Mouse (Mus musculus): ENCODE data around the gene Hoxd9. TPM values are rescaled to one million over a fixed set of nuclear protein-coding genes. Genes with fewer than 3 reads are reported as not detected.
A peak's percentile ranks its signal among the peaks of the same experiment; 100 is the strongest.

Gene Hoxd9
- polyA plus RNA-seq, 1 experiment from 2014 or later, result 5.9 TPM

DNA sequence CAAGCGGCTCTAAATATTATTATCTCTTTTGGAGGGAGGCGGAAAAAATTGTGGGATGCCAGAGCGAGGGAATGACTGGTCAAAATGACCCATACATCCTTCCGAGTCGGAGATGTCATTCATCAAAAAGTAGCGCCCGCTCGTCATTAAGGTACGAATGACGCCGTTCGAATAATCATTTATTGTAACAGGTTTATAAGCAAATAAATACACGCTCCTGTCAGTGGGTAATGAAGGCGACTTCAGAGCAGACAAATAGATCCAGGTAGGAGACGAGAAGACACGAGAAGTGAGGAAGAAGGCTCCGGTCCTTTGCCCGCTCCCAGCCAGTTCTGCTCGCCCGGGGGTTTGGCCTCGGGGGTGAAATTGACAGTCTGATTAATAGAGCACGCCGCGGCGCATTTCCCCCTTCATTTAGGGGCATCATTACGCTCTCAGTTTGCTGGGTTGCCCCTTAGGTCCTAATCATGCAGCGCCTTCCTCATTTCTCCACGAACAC lies 38.0 kb upstream of the Hoxd9 start, which contains the start of gene Evx2:
Gene Evx2 (minus strand): TSS at position 51 of the 499 bp plus-strand sequence.
- H3K4me1 ChIP-seq (replicated peaks), result peaks cover 26% of the 10 kb centered on the region
- H3K27ac ChIP-seq, result no peak within 1 kb of the TSS
- no peak within 1 kb of the TSS for H3K9ac ChIP-seq
- whole genome bisulfite sequencing, result 2% methylated on average over 28 of the region's 28 CpGs
- no peak within 1 kb of the TSS for H3K4me2 ChIP-seq (replicated peaks)
- H3K36me3 ChIP-seq, result no peaks in the 10 kb centered on the region
- no peaks in the 10 kb centered on the region for H3K9me3 ChIP-seq
- no peak within 1 kb of the TSS; the same call in 1 of the 2 replicates for H3K4me3 ChIP-seq (replicated peaks)
- H3K27me3 ChIP-seq (replicated peaks), result peaks cover 93% of the 10 kb centered on the region
- no peak for ATAC-seq

DNA sequence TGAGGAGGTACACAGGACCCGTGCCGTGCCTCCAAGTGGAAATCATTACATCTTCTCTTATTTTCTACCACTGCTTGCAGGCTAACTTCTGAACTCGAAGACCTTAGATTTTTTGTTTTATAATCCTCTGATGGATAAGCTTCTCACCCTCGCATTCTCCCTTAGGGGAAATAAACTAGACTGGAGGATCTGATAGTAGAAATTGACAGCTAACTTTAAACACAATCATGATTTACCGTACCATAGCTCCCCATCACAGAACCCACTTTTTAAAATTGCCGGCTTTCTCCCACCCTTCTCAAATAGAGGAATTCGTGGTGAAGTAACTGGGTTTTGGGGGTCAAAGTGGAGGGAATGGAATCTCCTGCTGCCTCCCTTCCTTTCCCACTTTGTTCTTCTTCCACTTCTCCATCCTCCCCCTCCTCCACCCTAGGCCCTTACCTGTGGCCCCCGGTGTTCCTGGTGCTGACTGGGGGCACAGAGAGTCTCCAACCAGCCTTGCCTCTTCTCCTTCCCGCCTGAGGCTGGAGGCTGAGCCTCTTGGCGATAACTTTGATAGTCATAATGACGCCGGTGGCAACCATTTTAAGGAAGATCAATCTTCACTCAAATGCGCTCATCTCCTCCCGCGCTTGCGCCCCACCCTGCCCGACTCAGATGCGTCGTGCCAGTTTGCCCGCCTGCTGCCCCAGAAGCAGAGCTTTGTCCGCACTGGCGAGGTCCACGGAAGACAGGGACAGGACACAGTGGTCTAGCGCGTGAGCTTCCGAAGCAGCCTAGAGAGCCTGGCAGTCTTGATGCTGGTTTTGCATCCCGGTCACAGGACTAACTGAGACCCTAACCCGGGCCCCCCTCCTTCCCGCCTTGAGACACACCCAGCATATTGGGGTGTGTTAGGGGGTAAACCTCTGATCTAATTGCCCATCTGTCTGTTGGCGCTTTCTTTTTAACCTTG lies 36.8 kb upstream of the Hoxd9 start:
- Histone ChIP-seq H3K4me2 (replicated peaks) (peak overlapping the region; percentile 9; the same call in 1 of the 2 replicates), H3K27me3 (replicated peaks) (peaks cover 91% of the 10 kb centered on the region), H3K9me3 (no peaks in the 10 kb centered on the region), H3K4me1 (replicated peaks) (peaks cover 21% of the 10 kb centered on the region), H3K4me3 (replicated peaks) (no peak overlapping the region), H3K36me3 (no peaks in the 10 kb centered on the region), H3K27ac (no peak overlapping the region), H3K9ac (no peak overlapping the region)
- 2% methylated on average over 30 of the region's 30 CpGs for WGBS
- ATAC-seq, result no peak

DNA sequence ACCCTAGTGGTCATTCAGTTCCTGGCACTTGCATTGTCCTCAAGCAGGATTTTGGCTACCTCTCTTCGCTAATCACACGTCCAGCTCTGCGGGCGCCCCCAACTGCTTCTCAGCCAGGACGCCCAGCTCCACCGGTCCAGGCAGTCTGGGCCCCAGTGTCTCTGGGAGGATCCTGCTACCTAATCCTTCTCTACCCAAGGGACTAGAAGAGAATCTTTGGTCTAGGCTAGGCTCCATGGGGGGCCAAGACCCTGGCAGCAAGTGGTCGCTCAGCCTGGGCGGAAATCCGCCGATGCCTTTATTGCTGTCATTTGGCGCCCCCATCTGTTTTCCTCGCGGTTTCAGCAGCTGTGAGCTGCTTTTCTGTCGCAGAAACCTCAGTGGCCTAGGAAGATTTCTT lies 35.8 kb upstream of the Hoxd9 start:
- H3K36me3 ChIP-seq, result no peaks in the 10 kb centered on the region
- H3K4me2 ChIP-seq (replicated peaks), result peak overlapping the region; percentile 54
- H3K27me3 ChIP-seq (replicated peaks), result peaks cover 90% of the 10 kb centered on the region
- no peak overlapping the region for H3K9ac ChIP-seq
- peak; percentile 45; the same call in 1 of the 2 replicates for ATAC-seq
- H3K27ac ChIP-seq, result no peak overlapping the region
- peak overlapping the region; percentile 24; the same call in 1 of the 2 replicates for H3K4me3 ChIP-seq (replicated peaks)
- peaks cover 15% of the 10 kb centered on the region for H3K4me1 ChIP-seq (replicated peaks)
- WGBS, result under 1% methylated on average over 14 of the region's 14 CpGs
- H3K9me3 ChIP-seq, result no peaks in the 10 kb centered on the region

DNA sequence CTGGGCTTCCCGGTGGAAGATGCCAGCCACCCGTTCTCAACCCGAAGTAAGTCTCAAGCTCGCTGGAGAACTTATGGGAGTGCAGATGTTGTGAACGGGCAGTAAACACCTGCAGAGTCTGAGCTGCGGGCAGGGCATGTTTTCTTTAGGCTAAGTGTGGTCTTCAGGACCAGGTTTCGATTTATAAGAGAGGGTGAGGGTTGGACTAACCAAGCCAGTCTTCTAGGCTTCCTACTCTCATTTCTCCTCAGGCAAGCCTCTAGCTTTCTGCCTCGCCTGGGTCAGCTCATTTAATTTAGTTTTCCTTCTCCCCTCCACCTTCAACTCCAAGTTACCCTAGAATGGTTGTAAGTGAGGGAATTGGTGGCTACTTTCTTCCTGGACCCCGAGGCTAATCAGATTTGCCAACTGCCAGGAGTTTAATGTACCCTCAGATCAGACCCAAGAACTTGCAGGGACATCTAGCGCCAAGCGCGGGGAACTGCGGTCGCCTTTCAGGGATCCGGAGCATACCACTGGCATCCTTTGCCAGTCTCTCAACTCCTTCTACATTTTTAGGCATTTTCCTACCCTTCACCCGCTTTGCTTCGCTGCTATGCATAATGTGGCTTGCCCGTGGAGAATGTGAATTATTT lies 34.1 kb upstream of the Hoxd9 start:
- no peak overlapping the region for H3K4me3 ChIP-seq (replicated peaks)
- H3K4me2 ChIP-seq (replicated peaks), result no peak overlapping the region
- no peak for ATAC-seq

DNA sequence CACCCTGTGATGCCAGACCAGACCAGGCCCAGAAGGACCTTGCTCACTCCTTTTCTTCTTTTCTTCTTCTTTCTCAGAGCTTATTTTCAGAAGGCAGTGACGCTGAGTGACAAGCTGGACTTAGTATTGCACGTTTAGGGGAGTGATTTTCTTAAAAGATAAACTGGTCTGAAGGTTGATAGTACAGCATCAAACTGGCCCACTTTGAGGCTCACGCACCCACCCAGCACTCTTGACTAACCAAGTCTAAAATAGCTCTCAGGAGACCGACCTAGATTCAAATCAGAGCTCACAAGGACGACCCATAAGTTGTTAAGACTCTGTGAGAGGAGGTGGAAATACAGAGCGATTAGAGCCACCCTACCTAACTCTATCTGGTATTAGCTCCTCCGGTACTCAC lies 31.1 kb upstream of the Hoxd9 start:
- no peak overlapping the region for H3K4me3 ChIP-seq (replicated peaks)
- no peak overlapping the region for H3K27ac ChIP-seq
- H3K9me3 ChIP-seq, result no peaks in the 10 kb centered on the region
- no peak overlapping the region for H3K9ac ChIP-seq
- no peak for ATAC-seq
- peaks cover 14% of the 10 kb centered on the region for H3K4me1 ChIP-seq (replicated peaks)
- peaks cover 87% of the 10 kb centered on the region for H3K27me3 ChIP-seq (replicated peaks)
- H3K4me2 ChIP-seq (replicated peaks), result no peak overlapping the region
- WGBS, result 1% methylated on average over 7 of the region's 7 CpGs
- H3K36me3 ChIP-seq, result no peaks in the 10 kb centered on the region

More for the DNA sequence above, 34.1 kb upstream of the Hoxd9 start:
- no peaks in the 10 kb centered on the region for H3K9me3 ChIP-seq
- no peak overlapping the region for H3K9ac ChIP-seq
- H3K36me3 ChIP-seq, result no peaks in the 10 kb centered on the region
- no peak overlapping the region for H3K27ac ChIP-seq
- peaks cover 18% of the 10 kb centered on the region for H3K4me1 ChIP-seq (replicated peaks)
- 4% methylated on average over 18 of the region's 18 CpGs for WGBS
- H3K27me3 ChIP-seq (replicated peaks), result peaks cover 90% of the 10 kb centered on the region

DNA sequence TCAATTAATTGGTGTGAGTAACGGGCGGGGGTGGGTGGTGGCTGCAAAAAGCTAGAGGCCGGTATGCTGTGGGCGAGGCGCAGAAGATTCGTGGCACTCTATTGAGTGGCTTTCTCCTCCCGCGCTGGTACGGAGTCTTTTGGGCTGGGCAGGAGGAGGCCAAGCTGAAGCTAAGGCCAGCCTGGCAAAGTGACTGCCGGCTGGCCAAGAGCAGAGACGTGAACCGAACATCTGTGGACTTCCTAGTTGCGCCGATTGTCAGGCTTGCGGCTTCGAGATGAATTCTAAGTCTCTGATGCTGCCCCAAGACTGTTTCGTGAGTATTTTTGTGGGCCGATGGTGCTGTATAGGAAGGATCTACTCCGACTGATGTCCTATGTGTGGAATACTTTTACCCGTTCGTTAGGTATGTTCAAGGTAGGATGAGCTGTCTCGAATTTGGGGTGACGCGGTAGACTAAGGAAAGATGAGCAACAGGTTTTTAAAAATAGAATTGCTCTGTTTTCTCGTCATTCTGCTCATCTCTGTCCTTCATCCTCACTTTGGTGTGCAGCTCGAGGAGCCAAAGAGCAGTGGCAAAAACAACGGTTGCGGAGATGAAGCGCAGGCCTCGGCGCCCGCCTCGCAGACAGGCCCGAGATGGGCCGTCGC lies 30.2 kb upstream of the Hoxd9 start:
- ATAC-seq, result peak; percentile 21; the same call in 1 of the 2 replicates
- Histone ChIP-seq H3K9ac (no peak overlapping the region), H3K4me2 (replicated peaks) (no peak overlapping the region), H3K4me3 (replicated peaks) (no peak overlapping the region), H3K9me3 (no peaks in the 10 kb centered on the region), H3K4me1 (replicated peaks) (peaks cover 10% of the 10 kb centered on the region), H3K36me3 (no peaks in the 10 kb centered on the region), H3K27me3 (replicated peaks) (peaks cover 85% of the 10 kb centered on the region), H3K27ac (no peak overlapping the region)
- 3% methylated on average over 36 of the region's 36 CpGs for WGBS

DNA sequence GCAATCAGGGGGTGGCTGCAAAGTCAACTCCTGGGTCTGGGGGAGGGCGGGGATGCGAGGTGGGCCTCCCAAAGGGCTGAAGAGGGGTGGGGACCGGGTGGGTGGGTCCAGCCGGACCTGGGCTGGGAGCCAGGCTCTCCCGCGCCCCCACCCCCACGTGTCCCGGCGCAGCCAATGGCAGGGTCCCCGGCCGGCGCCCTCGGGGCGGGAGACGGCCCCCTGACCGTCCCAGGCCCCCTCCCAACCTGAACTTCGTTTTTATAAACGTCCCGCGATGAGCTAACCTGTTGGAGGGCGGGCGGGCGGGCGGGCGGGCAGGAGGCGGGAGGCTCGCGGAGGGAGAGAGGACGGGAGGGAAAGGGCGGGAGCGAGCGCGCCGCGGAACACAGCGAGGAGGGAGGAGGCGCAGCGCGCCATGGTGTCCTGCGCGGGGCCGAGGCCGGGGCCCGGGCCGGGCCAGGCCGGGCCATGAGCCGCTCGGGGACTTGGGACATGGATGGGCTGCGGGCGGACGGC lies 29.6 kb upstream of the Hoxd9 start, which contains the start of gene Hoxd13:
Gene Hoxd13 (plus strand): TSS at position 469 of the 516 bp plus-strand sequence.
- Histone ChIP-seq H3K4me2 (replicated peaks) (peak within 1 kb of the TSS; percentile 87), H3K36me3 (no peaks in the 10 kb centered on the region), H3K9ac (no peak within 1 kb of the TSS), H3K4me3 (replicated peaks) (peak within 1 kb of the TSS; percentile 43), H3K9me3 (no peaks in the 10 kb centered on the region), H3K27ac (no peak within 1 kb of the TSS), H3K4me1 (replicated peaks) (peaks cover 13% of the 10 kb centered on the region), H3K27me3 (replicated peaks) (peaks cover 85% of the 10 kb centered on the region)
- under 1% methylated on average over 42 of the region's 51 CpGs for WGBS
- peak; percentile 68 for ATAC-seq

DNA sequence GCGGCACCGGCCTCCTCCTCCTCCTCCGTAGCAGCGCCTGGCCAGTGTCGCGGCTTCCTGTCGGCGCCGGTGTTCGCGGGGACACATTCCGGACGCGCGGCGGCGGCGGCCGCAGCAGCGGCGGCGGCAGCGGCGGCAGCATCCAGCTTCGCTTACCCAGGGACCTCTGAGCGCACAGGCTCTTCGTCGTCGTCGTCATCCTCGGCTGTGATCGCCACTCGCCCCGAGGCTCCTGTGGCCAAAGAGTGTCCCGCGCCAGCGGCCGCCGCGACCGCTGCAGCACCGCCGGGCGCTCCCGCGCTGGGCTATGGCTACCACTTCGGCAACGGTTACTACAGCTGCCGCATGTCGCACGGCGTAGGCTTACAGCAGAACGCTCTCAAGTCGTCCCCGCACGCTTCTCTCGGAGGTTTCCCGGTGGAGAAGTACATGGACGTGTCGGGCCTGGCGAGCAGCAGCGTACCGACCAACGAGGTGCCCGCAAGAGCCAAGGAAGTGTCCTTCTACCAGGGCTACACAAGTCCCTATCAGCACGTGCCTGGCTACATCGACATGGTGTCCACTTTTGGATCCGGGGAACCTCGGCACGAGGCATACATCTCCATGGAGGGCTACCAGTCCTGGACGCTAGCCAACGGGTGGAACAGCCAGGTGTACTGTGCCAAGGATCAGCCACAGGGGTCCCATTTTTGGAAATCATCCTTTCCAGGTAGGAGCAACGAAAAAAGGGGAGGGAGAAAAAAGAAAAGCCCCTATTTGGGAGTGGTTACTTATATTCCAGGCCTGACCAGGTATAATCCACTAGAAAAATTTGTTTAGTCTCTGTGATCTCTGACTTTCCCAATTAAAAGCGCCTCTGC lies 28.9 kb upstream of the Hoxd9 start:
- Histone ChIP-seq H3K4me3 (replicated peaks) (peak overlapping the region; percentile 43), H3K27ac (no peak overlapping the region), H3K4me2 (replicated peaks) (peak overlapping the region; percentile 87), H3K4me1 (replicated peaks) (peaks cover 14% of the 10 kb centered on the region), H3K36me3 (no peaks in the 10 kb centered on the region), H3K9me3 (no peaks in the 10 kb centered on the region), H3K9ac (no peak overlapping the region), H3K27me3 (replicated peaks) (peaks cover 86% of the 10 kb centered on the region)
- ATAC-seq, result peak; percentile 69
- WGBS, result under 1% methylated on average over 59 of the region's 74 CpGs

DNA sequence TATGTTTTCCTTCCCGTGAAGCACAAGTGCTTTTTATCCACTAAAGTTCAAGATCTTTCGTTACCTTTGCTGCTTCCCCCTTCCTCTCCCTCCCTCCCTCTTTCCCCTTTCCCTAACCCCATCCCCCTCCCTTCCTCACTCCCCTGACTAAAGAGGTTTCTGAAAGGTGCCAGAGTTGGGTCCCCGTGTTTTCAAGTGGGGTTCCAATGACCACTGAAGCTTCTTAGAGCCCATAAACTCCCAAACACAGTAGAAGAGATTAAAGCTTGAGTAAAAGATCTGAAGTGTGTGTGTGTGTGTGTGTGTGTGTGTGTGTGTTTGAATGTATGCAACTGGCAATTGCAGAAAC lies 28.3 kb upstream of the Hoxd9 start:
- Histone ChIP-seq H3K4me1 (replicated peaks) (peaks cover 14% of the 10 kb centered on the region), H3K36me3 (no peaks in the 10 kb centered on the region), H3K27ac (no peak overlapping the region), H3K27me3 (replicated peaks) (peaks cover 86% of the 10 kb centered on the region), H3K9me3 (no peaks in the 10 kb centered on the region), H3K4me3 (replicated peaks) (no peak overlapping the region), H3K9ac (no peak overlapping the region), H3K4me2 (replicated peaks) (no peak overlapping the region)
- 1% methylated on average over 3 of the region's 3 CpGs for WGBS
- ATAC-seq, result no peak

DNA sequence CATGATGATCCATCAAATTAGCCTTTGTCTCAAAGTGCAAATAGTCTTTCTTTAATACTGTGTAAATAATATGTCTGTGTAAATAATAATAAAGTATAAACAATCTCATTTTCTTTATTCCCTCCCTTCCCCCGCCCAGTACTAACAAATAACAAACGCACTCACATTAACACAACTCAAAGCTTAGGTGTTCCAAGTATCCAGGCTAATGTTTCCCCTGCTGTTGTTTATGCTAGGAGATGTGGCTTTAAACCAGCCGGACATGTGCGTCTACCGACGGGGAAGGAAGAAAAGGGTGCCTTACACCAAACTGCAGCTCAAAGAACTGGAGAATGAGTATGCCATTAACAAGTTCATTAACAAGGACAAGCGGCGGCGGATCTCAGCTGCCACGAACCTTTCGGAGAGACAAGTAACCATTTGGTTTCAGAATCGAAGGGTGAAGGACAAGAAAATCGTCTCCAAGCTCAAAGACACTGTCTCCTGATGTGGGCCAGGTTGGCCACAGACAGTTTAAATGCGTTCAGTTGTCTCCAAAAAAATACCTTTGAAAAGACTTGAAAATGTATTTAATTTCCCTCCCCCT lies 27.8 kb upstream of the Hoxd9 start:
- no peaks in the 10 kb centered on the region for H3K9me3 ChIP-seq
- no peak overlapping the region for H3K4me3 ChIP-seq (replicated peaks)
- peaks cover 14% of the 10 kb centered on the region for H3K4me1 ChIP-seq (replicated peaks)
- 2% methylated on average over 14 of the region's 14 CpGs for WGBS
- ATAC-seq, result no peak
- no peak overlapping the region for H3K27ac ChIP-seq
- no peaks in the 10 kb centered on the region for H3K36me3 ChIP-seq
- peaks cover 86% of the 10 kb centered on the region for H3K27me3 ChIP-seq (replicated peaks)
- no peak overlapping the region for H3K4me2 ChIP-seq (replicated peaks)
- H3K9ac ChIP-seq, result no peak overlapping the region

DNA sequence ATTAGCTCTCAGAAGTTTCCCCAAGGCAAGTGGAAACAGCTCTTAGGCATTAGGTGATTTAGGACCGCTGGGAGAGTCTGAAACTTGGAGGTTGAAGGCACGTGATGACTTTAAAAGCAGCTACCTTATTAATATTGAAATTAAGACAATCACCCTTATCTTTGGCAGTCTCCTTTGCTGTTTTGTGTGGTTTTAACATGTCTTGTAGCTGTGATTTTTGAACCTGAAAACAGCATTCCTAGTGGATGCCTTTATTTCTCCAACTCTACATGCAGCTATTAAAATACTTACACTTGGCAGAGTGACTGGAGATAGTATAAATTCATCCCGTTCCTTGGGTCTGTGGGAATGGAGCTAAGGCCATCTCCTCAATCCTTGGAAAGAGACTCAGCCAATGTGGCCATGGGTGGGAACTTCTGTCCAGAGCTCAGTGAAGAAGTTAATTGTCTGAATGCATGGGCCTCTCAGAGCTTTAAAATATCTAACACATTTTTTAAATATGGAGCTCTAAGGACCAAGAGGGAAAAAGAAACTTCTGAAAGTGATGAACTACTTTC lies 26.8 kb upstream of the Hoxd9 start:
- Histone ChIP-seq H3K36me3 (no peaks in the 10 kb centered on the region), H3K4me2 (replicated peaks) (no peak overlapping the region), H3K27ac (no peak overlapping the region), H3K4me3 (replicated peaks) (no peak overlapping the region), H3K27me3 (replicated peaks) (peaks cover 88% of the 10 kb centered on the region), H3K9me3 (no peaks in the 10 kb centered on the region), H3K9ac (no peak overlapping the region), H3K4me1 (replicated peaks) (peaks cover 14% of the 10 kb centered on the region)
- ATAC-seq, result no peak
- WGBS, result 7% methylated on average over 3 of the region's 3 CpGs
